Mouse (Mus musculus): ENCODE data around the gene March10. TPM values are rescaled to one million over a fixed set of nuclear protein-coding genes. Genes with fewer than 3 reads are reported as not detected.
A peak's percentile ranks its signal among the peaks of the same experiment; 100 is the strongest.

The March10 gene
- total RNA-seq (2015) (not detected in 2 replicates), total RNA-seq (2017) (not detected in 2 replicates)

GRCm38 (mm10) chr11:105456497-105456907 lies at the start of gene March10:
Gene March10, minus strand, starts transcription at chr11:105456735.
- no peak for ATAC-seq (replicated peaks; ENCODE audit: poor library complexity)

GRCm38 (mm10) chr11:105506322-105506721 lies 49.8 kb upstream of the March10 start:
- peak; percentile 71 for ATAC-seq (replicated peaks; ENCODE audit: poor library complexity)

- no peak for ATAC-seq (replicated peaks; ENCODE audit: poor library complexity)
These were observed 48.5 kb upstream of the March10 start for GRCm38 (mm10) chr11:105505038-105505437.

GRCm38 (mm10) chr11:105502311-105502710 lies 45.8 kb upstream of the March10 start:
- peak; percentile 89 for ATAC-seq (replicated peaks; ENCODE audit: poor library complexity)

GRCm38 (mm10) chr11:105497505-105497904 lies 41.0 kb upstream of the March10 start:
- ATAC-seq (replicated peaks; ENCODE audit: poor library complexity), result no peak

GRCm38 (mm10) chr11:105496665-105497064 lies 40.1 kb upstream of the March10 start:
- ATAC-seq (replicated peaks; ENCODE audit: poor library complexity), result peak; percentile 54

DNA sequence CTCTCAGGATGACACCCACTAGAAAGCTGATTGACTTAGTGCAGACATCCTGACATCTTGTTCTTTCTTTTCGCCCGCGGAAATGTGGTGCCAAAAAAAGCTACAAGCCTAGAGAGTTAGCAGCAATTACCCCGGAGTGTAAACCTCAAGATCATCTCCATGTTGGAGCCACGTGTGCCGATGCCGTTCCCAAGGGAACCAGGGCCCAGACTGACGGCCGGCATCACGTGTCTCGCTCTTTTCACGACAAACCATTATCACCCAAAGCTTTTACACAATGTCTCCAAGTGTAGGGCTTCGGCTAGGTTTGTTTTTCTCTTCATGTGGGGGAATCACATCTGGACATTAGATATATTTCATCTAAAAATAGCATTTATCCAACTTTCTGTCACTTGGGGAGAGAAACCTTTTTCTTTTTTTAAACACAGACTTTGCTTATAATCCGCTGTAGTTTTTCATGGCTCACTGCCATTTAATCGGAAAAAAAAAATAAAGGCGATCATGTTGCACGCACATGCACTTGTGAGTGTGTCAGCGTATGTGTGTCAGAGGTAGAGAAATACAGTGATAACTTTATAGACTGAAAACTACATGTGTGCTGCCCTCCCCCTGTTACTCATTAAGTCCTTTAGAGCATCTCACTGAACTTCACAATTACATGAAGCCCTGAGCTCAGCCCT lies 39.2 kb upstream of the March10 start:
- ATAC-seq (replicated peaks; ENCODE audit: poor library complexity), result no peak

DNA sequence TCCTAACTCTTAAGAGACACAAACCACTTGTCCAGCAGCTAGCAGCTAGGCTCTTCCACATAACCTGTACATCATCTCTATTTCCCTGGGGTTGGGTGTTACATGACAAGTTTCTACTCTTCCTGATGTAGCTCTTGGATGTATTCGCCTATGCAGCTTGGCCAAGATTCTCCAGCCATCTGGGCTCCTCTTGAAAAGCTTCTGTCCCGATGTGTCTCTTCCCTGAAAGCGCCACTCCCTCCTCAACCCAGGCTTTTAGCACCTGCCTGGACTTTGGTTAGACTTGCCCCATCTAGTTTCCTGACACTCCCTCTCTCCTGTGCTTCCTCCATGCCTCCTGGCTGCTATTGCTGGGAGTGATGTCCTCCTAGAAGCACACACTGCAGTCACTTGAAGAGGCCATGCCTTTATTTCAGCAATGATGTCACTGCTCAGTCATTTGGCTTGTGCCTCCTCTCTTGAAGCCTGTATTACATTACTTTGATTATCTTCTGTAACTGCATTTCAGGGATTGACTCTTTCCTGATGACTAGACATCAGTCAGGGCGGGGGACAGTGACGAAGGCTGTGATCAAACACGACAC lies 38.3 kb upstream of the March10 start:
- ATAC-seq (replicated peaks; ENCODE audit: poor library complexity), result no peak

DNA sequence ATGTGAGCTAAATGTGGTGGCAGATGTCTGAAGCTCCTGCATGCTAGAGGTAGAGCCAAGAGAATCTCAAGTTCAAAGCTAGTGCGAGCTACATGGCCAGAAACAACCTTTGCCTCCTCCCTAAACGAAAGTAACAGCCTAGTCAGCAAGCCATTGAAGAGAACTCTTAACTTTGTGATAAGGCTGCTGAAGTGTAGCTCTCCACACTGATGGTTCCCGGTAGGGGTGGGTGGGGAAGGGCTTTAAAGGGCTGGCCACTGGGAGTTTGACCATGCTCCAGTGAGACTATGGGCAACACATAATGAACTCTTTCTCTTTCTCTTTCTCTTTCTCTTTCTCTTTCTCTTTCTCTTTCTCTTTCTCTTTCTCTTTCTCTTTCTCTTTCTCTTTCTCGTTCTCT lies 35.9 kb upstream of the March10 start:
- no peak for ATAC-seq (replicated peaks; ENCODE audit: poor library complexity)

GRCm38 (mm10) chr11:105490971-105491370 lies 34.4 kb upstream of the March10 start:
- ATAC-seq (replicated peaks; ENCODE audit: poor library complexity), result no peak

DNA sequence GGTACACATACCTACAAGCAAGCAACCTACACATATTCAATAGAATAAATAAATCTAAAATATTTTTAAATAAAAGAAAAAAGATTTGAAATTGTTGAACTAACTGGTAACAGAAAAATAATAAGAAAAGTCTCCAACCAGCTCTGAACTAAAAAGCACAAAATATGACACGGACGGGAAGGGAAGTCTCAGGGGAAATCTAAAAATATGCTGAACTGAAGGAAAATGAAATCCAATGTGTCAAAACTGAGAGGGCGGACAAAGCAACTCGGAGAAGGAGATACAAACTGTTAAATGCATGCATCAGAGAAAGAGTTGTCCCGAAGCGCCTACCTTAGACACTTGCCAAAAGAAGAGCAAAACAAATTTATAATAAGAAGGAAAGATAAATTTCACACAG lies 28.9 kb upstream of the March10 start:
- ATAC-seq (replicated peaks; ENCODE audit: poor library complexity), result no peak

- 0 out of 2 replicates have a peak, but pooled peaks have one; percentile 6 for ATAC-seq (replicated peaks; ENCODE audit: poor library complexity)
These were observed 28.5 kb upstream of the March10 start for GRCm38 (mm10) chr11:105484993-105485392.

DNA sequence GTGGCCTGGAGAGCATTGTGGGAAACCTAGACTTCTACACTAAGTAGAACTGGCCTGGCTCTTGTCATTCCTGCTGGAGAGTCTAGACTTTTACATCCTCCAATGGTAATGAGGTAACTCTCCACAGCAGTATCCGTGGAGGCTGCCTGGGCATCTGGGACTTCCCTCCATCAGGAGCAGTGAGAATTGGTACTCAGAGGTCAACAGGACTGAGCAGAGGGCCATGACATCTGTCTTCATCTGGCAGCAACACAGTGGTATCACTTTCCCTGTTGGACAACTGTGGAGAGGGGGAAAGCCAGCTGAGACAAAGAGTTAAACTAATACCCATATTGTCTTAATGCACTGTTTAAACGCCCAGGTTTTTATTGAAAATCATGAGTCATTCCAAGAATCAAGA lies 26.2 kb upstream of the March10 start:
- ATAC-seq (replicated peaks; ENCODE audit: poor library complexity), result no peak

DNA sequence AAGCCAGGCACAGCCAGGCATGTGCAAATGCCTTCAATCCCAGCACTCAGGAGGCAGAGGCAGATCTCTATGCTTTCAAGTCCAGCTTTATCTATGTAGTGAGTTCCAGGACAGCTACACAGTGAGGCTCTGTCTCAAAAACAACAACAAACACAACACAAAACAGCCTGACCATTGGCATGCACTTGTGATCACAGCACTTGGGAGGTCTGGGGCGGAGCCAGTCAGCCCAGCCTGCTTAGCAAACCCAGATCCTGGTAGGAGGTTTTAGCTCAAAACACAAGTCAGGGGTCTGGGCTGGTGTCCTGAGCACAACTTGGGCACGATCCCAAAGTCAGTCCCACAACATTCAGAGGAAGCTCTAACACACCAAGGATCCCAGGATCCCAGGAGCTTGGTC lies 18.2 kb upstream of the March10 start:
- ATAC-seq (replicated peaks; ENCODE audit: poor library complexity), result no peak

GRCm38 (mm10) chr11:105474352-105474736 lies 17.8 kb upstream of the March10 start:
- no peak for ATAC-seq (replicated peaks; ENCODE audit: poor library complexity)

DNA sequence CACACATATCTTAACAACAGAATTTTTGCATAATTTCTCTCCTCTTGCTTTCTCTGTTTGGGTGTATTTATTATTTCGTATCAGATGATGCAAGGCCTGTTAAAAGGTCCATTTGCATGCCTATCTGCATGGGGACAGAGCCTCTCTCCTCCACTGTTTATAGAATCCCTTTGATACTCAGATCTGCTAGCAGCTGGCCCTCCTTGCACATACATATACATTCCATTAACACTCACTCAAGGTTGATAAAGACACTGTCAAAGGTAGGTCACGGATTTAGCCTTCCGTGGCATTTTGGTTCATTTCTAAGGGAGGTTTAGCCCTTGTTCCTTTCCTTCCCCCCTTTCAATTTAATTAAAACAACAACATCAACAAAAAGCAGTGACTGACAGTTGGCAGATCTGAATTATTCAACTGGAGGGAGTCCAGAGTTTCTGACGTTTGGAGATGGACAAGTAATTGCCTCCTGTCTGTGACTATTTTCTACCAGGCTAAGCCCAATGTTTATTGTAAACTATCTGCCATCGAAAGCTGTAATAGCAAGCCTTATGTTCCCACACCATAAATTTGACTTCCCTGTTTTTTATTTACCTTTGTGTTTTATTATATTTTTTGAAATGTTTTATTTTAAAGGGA lies 17.3 kb upstream of the March10 start:
- ATAC-seq (replicated peaks; ENCODE audit: poor library complexity), result peak; percentile 37; the same call in 1 of the 2 replicates

- ATAC-seq (replicated peaks; ENCODE audit: poor library complexity), result no peak
These were observed 16.1 kb upstream of the March10 start for GRCm38 (mm10) chr11:105472610-105473009.

DNA sequence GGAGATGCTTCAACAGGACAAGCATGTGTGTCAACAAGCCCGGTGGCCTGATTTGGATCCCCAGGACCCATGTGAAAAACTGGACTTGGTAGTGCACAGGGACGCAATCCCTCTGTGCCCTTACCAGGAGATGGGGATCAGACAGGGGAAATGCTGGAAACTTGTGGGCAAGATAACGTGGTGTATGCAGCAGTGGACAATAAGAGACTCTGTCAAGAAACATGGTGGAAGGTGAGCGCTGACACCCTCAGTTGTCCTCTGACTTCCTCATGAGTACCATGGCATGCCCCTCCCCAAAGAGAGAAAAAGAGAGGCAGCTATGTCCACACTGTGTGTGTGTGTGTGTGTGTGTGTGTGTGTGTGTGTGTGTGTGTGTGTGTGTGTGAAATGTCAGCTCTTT lies 14.4 kb upstream of the March10 start:
- ATAC-seq (replicated peaks; ENCODE audit: poor library complexity), result no peak

DNA sequence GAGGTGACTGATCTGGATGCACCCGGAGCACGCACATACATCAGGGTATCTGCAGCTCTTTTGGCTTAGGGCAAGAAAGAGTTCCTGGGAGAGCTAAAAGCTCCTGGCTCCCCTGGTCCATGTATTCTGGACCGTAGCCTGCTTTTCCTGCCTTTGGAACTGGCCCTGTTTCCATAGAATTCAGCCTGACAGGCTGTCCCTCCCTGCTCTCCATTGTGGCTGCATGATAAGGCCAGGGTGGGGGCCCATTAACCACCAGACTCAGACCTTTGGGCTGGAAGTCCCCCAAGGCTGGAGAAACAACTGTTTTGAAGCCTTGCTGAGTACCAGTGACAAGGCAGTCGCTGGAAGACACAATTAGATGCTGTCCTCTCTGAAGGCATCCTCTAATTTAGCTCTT lies 13.0 kb upstream of the March10 start:
- ATAC-seq (replicated peaks; ENCODE audit: poor library complexity), result no peak

GRCm38 (mm10) chr11:105469091-105469507 lies 12.6 kb upstream of the March10 start:
- peak; percentile 38 for ATAC-seq (replicated peaks; ENCODE audit: poor library complexity)

GRCm38 (mm10) chr11:105468436-105468835 lies 11.9 kb upstream of the March10 start:
- ATAC-seq (replicated peaks; ENCODE audit: poor library complexity), result no peak

GRCm38 (mm10) chr11:105467816-105468215 lies 11.3 kb upstream of the March10 start:
- ATAC-seq (replicated peaks; ENCODE audit: poor library complexity), result no peak

Measured in megakaryocyte progenitor cell, adult 5-6 weeks (primary cell).